Mouse (Mus musculus): ENCODE results near the gene Fgfr2. TPM values are rescaled to one million over a fixed set of nuclear protein-coding genes. Genes with fewer than 3 reads are reported as not detected.

The Fgfr2 gene
- total RNA-seq, 1 experiment, result 37.5 TPM

DNA sequence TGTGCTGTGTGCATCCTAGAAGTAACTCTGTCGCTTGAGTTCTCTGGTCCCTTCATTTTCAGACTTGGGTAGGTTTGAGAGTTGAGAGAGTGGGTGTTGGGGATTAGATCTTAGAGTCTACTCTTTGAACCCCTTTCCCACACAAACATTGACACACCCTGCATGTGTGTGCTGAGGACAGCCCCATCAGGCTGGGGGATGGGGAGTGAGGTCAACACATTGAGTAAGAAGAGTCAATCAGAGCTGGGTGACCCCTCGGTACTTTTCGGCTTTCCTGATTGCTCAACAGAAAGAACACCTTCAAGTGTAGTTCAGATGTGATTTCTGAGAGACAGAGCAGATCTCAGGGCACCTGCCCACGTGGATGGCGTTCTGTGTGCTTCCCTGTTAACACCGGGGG lies 2406.2 kb downstream of the Fgfr2 start:
- Histone ChIP-seq H3K9me3 (ENCODE audit: control insufficient read depth, insufficient read depth, low read depth, low read length) (no peaks in the 10 kb centered on the region), H3K4me3 (ENCODE audit: insufficient read depth in 1 of 2, low read depth in 1 of 2, low read length in 2 of 2, poor library complexity in 1 of 2, severe bottlenecking in 1 of 2) (no peak overlapping the region), H3K4me1 (ENCODE audit: control insufficient read depth in 2 of 2, insufficient read depth in 2 of 2, low read length in 2 of 2, poor library complexity in 1 of 2) (peaks cover 16 to 38% of the 10 kb centered on the region in 2 experiments), H3K9ac (ENCODE audit: insufficient read depth, low read depth, low read length, poor library complexity, severe bottlenecking) (no peak overlapping the region), H3K36me3 (ENCODE audit: control insufficient read depth, insufficient read depth, low read length, poor library complexity, severe bottlenecking) (peaks cover 13% of the 10 kb centered on the region; the same call in 1 of the 2 replicates), H3K27ac (ENCODE audit: insufficient read depth, low read depth, low read length, poor library complexity, severe bottlenecking) (peak overlapping the region; percentile 5; the same call in 1 of the 2 replicates)
- in situ Hi-C loops (cut with MboI; ENCODE audit: low sequenced_read_pairs in 2 of 2, unreplicated experiment in 2 of 2), result no loop called here
- TF ChIP-seq CHD2 (IDR thresholded peaks at IDR 0.05; ENCODE audit: low read depth, low read length) (no peak), ZC3H11A (IDR thresholded peaks at IDR 0.05; ENCODE audit: borderline replicate concordance, low read depth, low read length) (no peak), HCFC1 (IDR thresholded peaks at IDR 0.05; ENCODE audit: borderline replicate concordance, insufficient read depth, low read length) (no peak), MAFK (IDR thresholded peaks at IDR 0.05; ENCODE audit: insufficient read depth, low read depth, low read length) (no peak), ZNF384 (IDR thresholded peaks at IDR 0.05; ENCODE audit: low read depth, low read length) (no peak)
- DNase-seq (ENCODE audit: low read depth, low spot score), result no peak

DNA sequence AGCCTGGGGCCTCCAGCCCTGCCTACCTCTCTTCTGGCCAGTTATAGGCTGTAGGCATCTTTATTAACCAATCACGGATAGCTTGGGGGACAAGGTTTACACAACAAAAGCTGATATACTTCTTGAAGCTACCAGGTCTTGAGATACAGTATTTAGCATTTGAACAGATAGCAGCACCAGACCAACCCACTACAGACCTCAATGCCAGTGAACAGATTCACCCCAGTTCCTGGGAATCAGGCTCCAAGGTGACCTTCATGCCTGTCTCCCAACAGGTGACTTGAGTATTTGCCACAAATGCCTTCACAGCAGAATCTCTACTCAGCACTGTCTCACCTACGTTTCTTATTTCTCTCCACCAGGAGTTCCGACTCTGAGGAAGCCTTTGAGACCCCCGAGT lies 2406.8 kb downstream of the Fgfr2 start:
- Histone ChIP-seq H3K9me3 (ENCODE audit: control insufficient read depth, insufficient read depth, low read depth, low read length) (no peaks in the 10 kb centered on the region), H3K9ac (ENCODE audit: insufficient read depth, low read depth, low read length, poor library complexity, severe bottlenecking) (no peak overlapping the region), H3K4me1 (ENCODE audit: control insufficient read depth in 2 of 2, insufficient read depth in 2 of 2, low read length in 2 of 2, poor library complexity in 1 of 2) (peaks cover 18 to 40% of the 10 kb centered on the region in 2 experiments), H3K36me3 (ENCODE audit: control insufficient read depth, insufficient read depth, low read length, poor library complexity, severe bottlenecking) (peaks cover 13% of the 10 kb centered on the region; the same call in 1 of the 2 replicates), H3K4me3 (ENCODE audit: insufficient read depth in 1 of 2, low read depth in 1 of 2, low read length in 2 of 2, poor library complexity in 1 of 2, severe bottlenecking in 1 of 2) (no peak overlapping the region), H3K27ac (ENCODE audit: insufficient read depth, low read depth, low read length, poor library complexity, severe bottlenecking) (0 out of 2 replicates have a peak overlapping the region, but pooled peaks have one; percentile 5)
- no peak for DNase-seq (ENCODE audit: low read depth, low spot score)
- in situ Hi-C loops (cut with MboI; ENCODE audit: low sequenced_read_pairs in 2 of 2, unreplicated experiment in 2 of 2), result no loop called here
- TF ChIP-seq CHD2 (IDR thresholded peaks at IDR 0.05; ENCODE audit: low read depth, low read length) (no peak), MAFK (IDR thresholded peaks at IDR 0.05; ENCODE audit: insufficient read depth, low read depth, low read length) (peak; percentile 38; the same call in 1 of the 2 replicates), ZNF384 (IDR thresholded peaks at IDR 0.05; ENCODE audit: low read depth, low read length) (no peak), ZC3H11A (IDR thresholded peaks at IDR 0.05; ENCODE audit: borderline replicate concordance, low read depth, low read length) (no peak), HCFC1 (IDR thresholded peaks at IDR 0.05; ENCODE audit: borderline replicate concordance, insufficient read depth, low read length) (no peak)

DNA sequence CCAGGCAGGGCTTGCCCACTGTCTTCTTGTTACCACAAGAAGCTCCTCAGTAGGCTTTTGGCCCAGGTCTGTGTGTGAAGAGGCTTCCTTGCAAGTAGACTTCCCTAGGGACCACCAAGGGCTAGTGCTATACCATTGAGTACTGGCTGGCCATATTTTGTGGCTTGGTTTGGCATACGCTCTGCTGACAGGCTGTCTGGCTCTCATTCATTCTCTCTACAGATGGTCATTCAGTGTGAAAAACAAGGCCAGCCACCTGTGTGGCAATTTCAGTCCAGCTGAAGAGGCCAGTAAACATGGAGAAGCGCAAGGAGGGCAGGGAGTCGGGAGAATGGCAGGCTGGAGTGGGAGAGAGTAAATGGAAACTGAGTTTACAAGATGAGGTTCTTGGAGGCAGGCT lies 2407.7 kb downstream of the Fgfr2 start:
- H3K36me3 ChIP-seq (ENCODE audit: control insufficient read depth, insufficient read depth, low read length, poor library complexity, severe bottlenecking), result peaks cover 10% of the 10 kb centered on the region; the same call in 1 of the 2 replicates
- no peak for DNase-seq (ENCODE audit: low read depth, low spot score)
- H3K9ac ChIP-seq (ENCODE audit: insufficient read depth, low read depth, low read length, poor library complexity, severe bottlenecking), result no peak overlapping the region
- no peaks in the 10 kb centered on the region for H3K9me3 ChIP-seq (ENCODE audit: control insufficient read depth, insufficient read depth, low read depth, low read length)
- peaks cover 19 to 41% of the 10 kb centered on the region in 2 experiments for H3K4me1 ChIP-seq (ENCODE audit: control insufficient read depth in 2 of 2, insufficient read depth in 2 of 2, low read length in 2 of 2, poor library complexity in 1 of 2)
- no peak overlapping the region for H3K27ac ChIP-seq (ENCODE audit: insufficient read depth, low read depth, low read length, poor library complexity, severe bottlenecking)
- TF ChIP-seq CHD2 (IDR thresholded peaks at IDR 0.05; ENCODE audit: low read depth, low read length), result no peak
- TF ChIP-seq ZNF384 (IDR thresholded peaks at IDR 0.05; ENCODE audit: low read depth, low read length), result no peak
- no peak for TF ChIP-seq HCFC1 (IDR thresholded peaks at IDR 0.05; ENCODE audit: borderline replicate concordance, insufficient read depth, low read length)
- no peak for TF ChIP-seq MAFK (IDR thresholded peaks at IDR 0.05; ENCODE audit: insufficient read depth, low read depth, low read length)
- no peak for TF ChIP-seq ZC3H11A (IDR thresholded peaks at IDR 0.05; ENCODE audit: borderline replicate concordance, low read depth, low read length)
- H3K4me3 ChIP-seq (ENCODE audit: insufficient read depth in 1 of 2, low read depth in 1 of 2, low read length in 2 of 2, poor library complexity in 1 of 2, severe bottlenecking in 1 of 2), result no peak overlapping the region
- in situ Hi-C loops (cut with MboI; ENCODE audit: low sequenced_read_pairs in 2 of 2, unreplicated experiment in 2 of 2), result no loop called here

DNA sequence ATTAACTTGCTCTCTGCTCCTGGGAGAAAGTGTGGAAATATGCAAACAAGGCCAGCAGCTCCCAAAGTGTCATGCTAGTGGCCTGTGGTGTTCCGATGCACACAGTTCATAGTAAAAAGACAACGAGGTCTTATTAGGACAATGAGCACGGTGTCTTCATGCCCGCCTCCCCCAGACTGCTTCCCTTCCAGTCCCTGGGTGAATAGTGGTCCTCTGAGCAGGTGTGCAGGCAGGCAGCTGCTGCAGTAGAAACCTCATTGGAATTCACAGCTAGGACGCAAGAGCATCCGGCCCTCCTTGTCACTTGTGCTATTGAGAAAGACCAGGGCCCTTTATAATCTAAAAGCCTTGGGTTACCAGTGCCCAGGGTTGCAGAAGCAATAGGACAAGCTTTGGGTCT lies 2409.8 kb downstream of the Fgfr2 start:
- H3K9me3 ChIP-seq (ENCODE audit: control insufficient read depth, insufficient read depth, low read depth, low read length), result no peaks in the 10 kb centered on the region
- peaks cover 7% of the 10 kb centered on the region; the same call in 1 of the 2 replicates for H3K36me3 ChIP-seq (ENCODE audit: control insufficient read depth, insufficient read depth, low read length, poor library complexity, severe bottlenecking)
- DNase-seq (ENCODE audit: low read depth, low spot score), result no peak
- H3K9ac ChIP-seq (ENCODE audit: insufficient read depth, low read depth, low read length, poor library complexity, severe bottlenecking), result no peak overlapping the region; the same call in 1 of the 2 replicates
- no peak overlapping the region for H3K27ac ChIP-seq (ENCODE audit: insufficient read depth, low read depth, low read length, poor library complexity, severe bottlenecking)
- H3K4me1 ChIP-seq (ENCODE audit: control insufficient read depth in 2 of 2, insufficient read depth in 2 of 2, low read length in 2 of 2, poor library complexity in 1 of 2), result peaks cover 21 to 38% of the 10 kb centered on the region in 2 experiments
- H3K4me3 ChIP-seq (ENCODE audit: insufficient read depth in 1 of 2, low read depth in 1 of 2, low read length in 2 of 2, poor library complexity in 1 of 2, severe bottlenecking in 1 of 2), result no peak overlapping the region
- TF ChIP-seq MAFK (IDR thresholded peaks at IDR 0.05; ENCODE audit: insufficient read depth, low read depth, low read length) (no peak), ZNF384 (IDR thresholded peaks at IDR 0.05; ENCODE audit: low read depth, low read length) (no peak), HCFC1 (IDR thresholded peaks at IDR 0.05; ENCODE audit: borderline replicate concordance, insufficient read depth, low read length) (no peak), CHD2 (IDR thresholded peaks at IDR 0.05; ENCODE audit: low read depth, low read length) (no peak), ZC3H11A (IDR thresholded peaks at IDR 0.05; ENCODE audit: borderline replicate concordance, low read depth, low read length) (no peak)
- in situ Hi-C loops (cut with MboI; ENCODE audit: low sequenced_read_pairs in 2 of 2, unreplicated experiment in 2 of 2), result no loop called here
